Mouse (Mus musculus) heart, postnatal 0 days (tissue): ENCODE results near the gene Ldhb. TPM values are rescaled to one million over a fixed set of nuclear protein-coding genes. Genes with fewer than 3 reads are reported as not detected.
A peak's percentile ranks its signal among the peaks of the same experiment; 100 is the strongest.

ENCODE experiments used
- ATAC-seq: fragments of 200-750 bp; cut with Nextera tagmentation; 2 replicates; pipeline ENCODE4 v1.8.0; 2017; ENCODE audit warnings: low read depth, moderate number of reproducible peaks, moderate library complexity; ENCODE audit not compliant: insufficient read depth
- DNase-seq: peaks from one replicate; pipeline ENCODE4 v3.0.0-alpha.2; 2016; ENCODE audit warnings: low spot score
- H3K27ac ChIP-seq: fragments of 300-500 bp; sonication (generic); 2 replicates; pipeline ENCODE4 v1.5.1; 2014; ENCODE audit warnings: low read depth, mild to moderate bottlenecking
- H3K27me3 ChIP-seq: fragments of 300-500 bp; sonication (generic); 2 replicates; pipeline ENCODE4 v1.6.1; 2014; ENCODE audit warnings: low read length, mixed read lengths; ENCODE audit not compliant: control insufficient read depth, insufficient read depth
- H3K36me3 ChIP-seq: fragments of 300-500 bp; sonication (generic); replicated peaks from 2 replicates; pipeline ENCODE4 v1.6.1; 2014; ENCODE audit warnings: low read length, mixed read lengths; ENCODE audit not compliant: control insufficient read depth, insufficient read depth
- H3K4me1 ChIP-seq: fragments of 300-500 bp; sonication (generic); 2 replicates; pipeline ENCODE4 v1.6.1; 2014; ENCODE audit warnings: antibody characterized with exemption; ENCODE audit not compliant: control insufficient read depth, insufficient read depth
- H3K4me2 ChIP-seq: fragments of 300-500 bp; sonication (generic); 2 replicates; pipeline ENCODE4 v1.6.1; 2014; ENCODE audit warnings: low read depth, mild to moderate bottlenecking, low read length, moderate library complexity
- H3K4me3 ChIP-seq: fragments of 300-500 bp; sonication (generic); 2 replicates; pipeline ENCODE4 v1.5.1; 2014; ENCODE audit warnings: low read depth, low read length
- H3K9ac ChIP-seq: fragments of 300-500 bp; sonication (generic); replicated peaks from 2 replicates; pipeline ENCODE4 v1.6.1; 2014; ENCODE audit warnings: low read depth, low read length, mixed read lengths
- H3K9me3 ChIP-seq: fragments of 300-500 bp; sonication (generic); replicated peaks from 2 replicates; pipeline ENCODE4 v1.6.1; 2016; ENCODE audit warnings: low read length; ENCODE audit not compliant: control insufficient read depth
- CTCF ChIP-seq: IDR thresholded peaks from 2 replicates; pipeline ENCODE4 v1.5.1; 2016; ENCODE audit warnings: antibody characterized with exemption, control low read depth, low read depth
- EP300 ChIP-seq: IDR thresholded peaks from 2 replicates; pipeline ENCODE4 v1.6.1; 2016; ENCODE audit warnings: antibody characterized with exemption, low read depth
- whole genome bisulfite sequencing: fragments of 180-500 bp; shearing (Covaris S2); extraction: QIAGEN DNeasy Blood & Tissue Kit; methylation state at CpG from one replicate; pipeline ENCODE4 v1.1.7; 2014; 5-methylcytosine and 5-hydroxymethylcytosine counted together
- polyA plus RNA-seq: library from polyadenylated mRNA; unstranded; fragments of >200 nt; fragmentation: Nextera tagmentation; extraction: Ambion mirVana; gene quantifications from 2 replicates; pipeline ENCODE4 v1.2.1, GENCODE M21; 2015
- total RNA-seq: library from RNA; depleted of rRNA; stranded (reverse); fragments of >200 nt; gene quantifications from 2 replicates; pipeline ENCODE4 v1.2.3, GENCODE M21; 2014; ENCODE audit warnings: low replicate concordance

Ldhb gene
- total and polyA plus RNA-seq, 2 experiments from 2014 or later, result 851 to 2,292 TPM

- Histone ChIP-seq H3K9ac (no peak overlapping the region), H3K4me1 (0 out of 2 replicates have a peak, but pooled peaks cover 6% of the 10 kb centered on the region), H3K4me3 (no peak overlapping the region), H3K36me3 (no peaks in the 10 kb centered on the region), H3K4me2 (no peak overlapping the region), H3K27me3 (no peaks in the 10 kb centered on the region), H3K27ac (peak overlapping the region; percentile 32; the same call in 1 of the 2 replicates), H3K9me3 (no peaks in the 10 kb centered on the region)
- peak; percentile 58 for ATAC-seq
- TF ChIP-seq EP300, result peak; percentile 61; the same call in 1 of the 2 replicates
- TF ChIP-seq CTCF, result no peak
- peak; percentile 63 for DNase-seq
- WGBS, result 58% methylated on average over 17 of the region's 17 CpGs
Measured at GRCm38 (mm10) chr6:142538503-142538902, 30.7 kb upstream of the Ldhb start.

- Histone ChIP-seq H3K4me1 (no peaks in the 10 kb centered on the region), H3K36me3 (no peaks in the 10 kb centered on the region), H3K27ac (no peak overlapping the region), H3K9me3 (no peaks in the 10 kb centered on the region), H3K4me3 (no peak overlapping the region), H3K9ac (no peak overlapping the region), H3K4me2 (no peak overlapping the region), H3K27me3 (no peaks in the 10 kb centered on the region)
- 54% methylated on average over 5 of the region's 5 CpGs for WGBS
- ATAC-seq (no peak), DNase-seq (no peak)
- no peak for TF ChIP-seq EP300
- no peak for TF ChIP-seq CTCF
Measured at GRCm38 (mm10) chr6:142533412-142533811, 25.7 kb upstream of the Ldhb start.

- Histone ChIP-seq H3K4me1 (no peaks in the 10 kb centered on the region), H3K27me3 (no peaks in the 10 kb centered on the region), H3K4me2 (no peak overlapping the region), H3K27ac (no peak overlapping the region), H3K4me3 (no peak overlapping the region), H3K9me3 (no peaks in the 10 kb centered on the region), H3K36me3 (no peaks in the 10 kb centered on the region), H3K9ac (no peak overlapping the region)
- WGBS, result 93% methylated on average over 2 of the region's 2 CpGs
- DNase-seq, result no peak
- no peak for TF ChIP-seq EP300
- TF ChIP-seq CTCF, result no peak
- ATAC-seq, result no peak
Measured at GRCm38 (mm10) chr6:142532686-142533085, 24.9 kb upstream of the Ldhb start.

GRCm38 (mm10) chr6:142532141-142532540 lies 24.4 kb upstream of the Ldhb start:
- no peak for ATAC-seq
- DNase-seq, result no peak
- no peak for TF ChIP-seq CTCF
- no peak for TF ChIP-seq EP300
- WGBS, result 93% methylated on average over 17 of the region's 17 CpGs
- no peak overlapping the region for H3K4me3 ChIP-seq
- no peaks in the 10 kb centered on the region for H3K27me3 ChIP-seq
- H3K9ac ChIP-seq, result no peak overlapping the region
- no peak overlapping the region for H3K27ac ChIP-seq
- no peaks in the 10 kb centered on the region for H3K36me3 ChIP-seq
- no peaks in the 10 kb centered on the region for H3K9me3 ChIP-seq
- no peak overlapping the region for H3K4me2 ChIP-seq
- no peaks in the 10 kb centered on the region for H3K4me1 ChIP-seq

GRCm38 (mm10) chr6:142530378-142530777 lies 22.6 kb upstream of the Ldhb start:
- Histone ChIP-seq H3K4me3 (no peak overlapping the region), H3K27ac (no peak overlapping the region), H3K4me1 (no peaks in the 10 kb centered on the region), H3K9ac (no peak overlapping the region), H3K9me3 (no peaks in the 10 kb centered on the region), H3K36me3 (no peaks in the 10 kb centered on the region), H3K4me2 (no peak overlapping the region), H3K27me3 (no peaks in the 10 kb centered on the region)
- no peak for TF ChIP-seq CTCF
- no peak for TF ChIP-seq EP300
- 0 out of 2 replicates have a peak, but pooled peaks have one; percentile 33 for ATAC-seq
- no peak for DNase-seq
- 55% methylated on average over 5 of the region's 5 CpGs for WGBS

GRCm38 (mm10) chr6:142529680-142530079 lies 21.9 kb upstream of the Ldhb start:
- WGBS, result 80% methylated on average over 8 of the region's 8 CpGs
- no peaks in the 10 kb centered on the region for H3K4me1 ChIP-seq
- H3K4me2 ChIP-seq, result no peak overlapping the region
- DNase-seq, result no peak
- no peak for ATAC-seq
- TF ChIP-seq CTCF (no peak), EP300 (no peak)
- no peak overlapping the region for H3K27ac ChIP-seq
- no peak overlapping the region for H3K9ac ChIP-seq
- H3K4me3 ChIP-seq, result no peak overlapping the region
- no peaks in the 10 kb centered on the region for H3K36me3 ChIP-seq
- H3K9me3 ChIP-seq, result no peaks in the 10 kb centered on the region
- H3K27me3 ChIP-seq, result no peaks in the 10 kb centered on the region
